Mouse (Mus musculus): Measurements from ENCODE around the gene Sel1l3. TPM values are rescaled to one million over a fixed set of nuclear protein-coding genes. Genes with fewer than 3 reads are reported as not detected.

Sel1l3 gene
- polyA plus RNA-seq, 1 experiment, result 0.10 TPM

GRCm38 (mm10) chr5:53146049-53146683 lies 67.6 kb downstream of the Sel1l3 start:
- no peak for TF ChIP-seq GATA1 (IDR thresholded peaks at IDR 0.05; ENCODE audit: low read length)

GRCm38 (mm10) chr5:53142587-53142986 lies 71.1 kb downstream of the Sel1l3 start:
- no peak for TF ChIP-seq GATA1 (IDR thresholded peaks at IDR 0.05; ENCODE audit: low read length)

GRCm38 (mm10) chr5:53140158-53140927 lies 73.4 kb downstream of the Sel1l3 start:
- peak; percentile 43 for TF ChIP-seq GATA1 (IDR thresholded peaks at IDR 0.05; ENCODE audit: low read length)

- no peak for TF ChIP-seq GATA1 (IDR thresholded peaks at IDR 0.05; ENCODE audit: low read length)
These were observed 74.2 kb downstream of the Sel1l3 start for GRCm38 (mm10) chr5:53139566-53139965.

GRCm38 (mm10) chr5:53139140-53139539 lies 74.6 kb downstream of the Sel1l3 start:
- no peak for TF ChIP-seq GATA1 (IDR thresholded peaks at IDR 0.05; ENCODE audit: low read length)

- TF ChIP-seq GATA1 (IDR thresholded peaks at IDR 0.05; ENCODE audit: low read length), result no peak
These were observed 75.7 kb downstream of the Sel1l3 start for GRCm38 (mm10) chr5:53138025-53138424.

GRCm38 (mm10) chr5:53135984-53136383 lies 77.7 kb downstream of the Sel1l3 start:
- no peak for TF ChIP-seq GATA1 (IDR thresholded peaks at IDR 0.05; ENCODE audit: low read length)

GRCm38 (mm10) chr5:53134003-53134402 lies 79.7 kb downstream of the Sel1l3 start:
- no peak for TF ChIP-seq GATA1 (IDR thresholded peaks at IDR 0.05; ENCODE audit: low read length)

- no peak for TF ChIP-seq GATA1 (IDR thresholded peaks at IDR 0.05; ENCODE audit: low read length)
These were observed 89.0 kb downstream of the Sel1l3 start for GRCm38 (mm10) chr5:53124701-53125100.

GRCm38 (mm10) chr5:53123525-53124286 lies 90.0 kb downstream of the Sel1l3 start:
- TF ChIP-seq GATA1 (IDR thresholded peaks at IDR 0.05; ENCODE audit: low read length), result no peak

- no peak for TF ChIP-seq GATA1 (IDR thresholded peaks at IDR 0.05; ENCODE audit: low read length)
These were observed 94.0 kb downstream of the Sel1l3 start for GRCm38 (mm10) chr5:53119689-53120088.

GRCm38 (mm10) chr5:53118212-53118611 lies 95.5 kb downstream of the Sel1l3 start:
- no peak for TF ChIP-seq GATA1 (IDR thresholded peaks at IDR 0.05; ENCODE audit: low read length)

GRCm38 (mm10) chr5:53114616-53115267 lies 99.0 kb downstream of the Sel1l3 start:
- no peak for TF ChIP-seq GATA1 (IDR thresholded peaks at IDR 0.05; ENCODE audit: low read length)

- no peak for TF ChIP-seq GATA1 (IDR thresholded peaks at IDR 0.05; ENCODE audit: low read length)
These were observed 100.8 kb downstream of the Sel1l3 start for GRCm38 (mm10) chr5:53112942-53113341.

GRCm38 (mm10) chr5:53111036-53111435 lies 102.7 kb downstream of the Sel1l3 start:
- TF ChIP-seq GATA1 (IDR thresholded peaks at IDR 0.05; ENCODE audit: low read length), result no peak

GRCm38 (mm10) chr5:53110225-53110624 lies 103.5 kb downstream of the Sel1l3 start:
- TF ChIP-seq GATA1 (IDR thresholded peaks at IDR 0.05; ENCODE audit: low read length), result no peak
